Mouse (Mus musculus) intestine, embryonic 15.5 days (tissue): Measurements from ENCODE around the gene Abca13. TPM values are rescaled to one million over a fixed set of nuclear protein-coding genes. Genes with fewer than 3 reads are reported as not detected.
"Not testable (repeated sequence)": the region's sequence is repeated elsewhere in the genome, so short reads cannot be mapped to it uniquely, and the experiment has no call there.

ENCODE experiments used
- ATAC-seq: fragments of 200-750 bp; cut with Nextera tagmentation; 2 replicates; pipeline ENCODE4 v1.8.0; 2017; ENCODE audit warnings: moderate TSS enrichment, moderate library complexity
- H3K27ac ChIP-seq: fragments of 300-500 bp; sonication (generic); 2 replicates; pipeline ENCODE4 v1.5.1; 2015; ENCODE audit warnings: mild to moderate bottlenecking, inconsistent platforms
- H3K27me3 ChIP-seq: fragments of 300-500 bp; sonication (generic); replicated peaks from 2 replicates; pipeline ENCODE4 v1.6.1; 2015; ENCODE audit warnings: inconsistent platforms
- H3K36me3 ChIP-seq: fragments of 300-500 bp; sonication (generic); 2 replicates; pipeline ENCODE4 v1.6.1; 2015; ENCODE audit warnings: inconsistent platforms
- H3K4me1 ChIP-seq: fragments of 300-500 bp; sonication (generic); replicated peaks from 2 replicates; pipeline ENCODE4 v1.6.1; 2015; ENCODE audit warnings: inconsistent platforms
- H3K4me2 ChIP-seq: fragments of 300-500 bp; sonication (generic); replicated peaks from 2 replicates; pipeline ENCODE4 v1.6.1; 2015; ENCODE audit warnings: mild to moderate bottlenecking, inconsistent platforms
- H3K4me3 ChIP-seq: fragments of 300-500 bp; sonication (generic); replicated peaks from 2 replicates; pipeline ENCODE4 v1.5.1; 2015; ENCODE audit warnings: inconsistent platforms
- H3K9ac ChIP-seq: fragments of 300-500 bp; sonication (generic); 2 replicates; pipeline ENCODE4 v1.6.1; 2015; ENCODE audit warnings: inconsistent platforms
- H3K9me3 ChIP-seq: fragments of 300-500 bp; sonication (generic); 2 replicates; pipeline ENCODE4 v1.6.1; 2016; ENCODE audit warnings: inconsistent platforms
- WGBS: fragments of 180-500 bp; shearing (Covaris S2); methylation state at CpG from one replicate; pipeline ENCODE4 v1.1.7; 2015; 5-methylcytosine and 5-hydroxymethylcytosine counted together
- polyA plus RNA-seq: library from polyadenylated mRNA; unstranded; fragments of >200 nt; fragmentation: Nextera tagmentation; extraction: Ambion mirVana; gene quantifications from 2 replicates; pipeline ENCODE4 v1.2.1, GENCODE M21; 2015

The Abca13 gene
- polyA plus RNA-seq, 1 experiment from 2014 or later = 0.39 TPM

- Histone ChIP-seq H3K4me1 (no peaks in the 10 kb centered on the region), H3K36me3 (no peaks in the 10 kb centered on the region), H3K9me3 (no peaks in the 10 kb centered on the region), H3K4me2 (no peak overlapping the region), H3K27me3 (no peaks in the 10 kb centered on the region), H3K9ac (no peak overlapping the region), H3K27ac (no peak overlapping the region), H3K4me3 (no peak overlapping the region)
- 70% methylated on average over 3 of the region's 3 CpGs for WGBS
- no peak for ATAC-seq
Observed at GRCm38 (mm10) chr11:9316545-9316944, 124.8 kb downstream of the Abca13 start.

DNA sequence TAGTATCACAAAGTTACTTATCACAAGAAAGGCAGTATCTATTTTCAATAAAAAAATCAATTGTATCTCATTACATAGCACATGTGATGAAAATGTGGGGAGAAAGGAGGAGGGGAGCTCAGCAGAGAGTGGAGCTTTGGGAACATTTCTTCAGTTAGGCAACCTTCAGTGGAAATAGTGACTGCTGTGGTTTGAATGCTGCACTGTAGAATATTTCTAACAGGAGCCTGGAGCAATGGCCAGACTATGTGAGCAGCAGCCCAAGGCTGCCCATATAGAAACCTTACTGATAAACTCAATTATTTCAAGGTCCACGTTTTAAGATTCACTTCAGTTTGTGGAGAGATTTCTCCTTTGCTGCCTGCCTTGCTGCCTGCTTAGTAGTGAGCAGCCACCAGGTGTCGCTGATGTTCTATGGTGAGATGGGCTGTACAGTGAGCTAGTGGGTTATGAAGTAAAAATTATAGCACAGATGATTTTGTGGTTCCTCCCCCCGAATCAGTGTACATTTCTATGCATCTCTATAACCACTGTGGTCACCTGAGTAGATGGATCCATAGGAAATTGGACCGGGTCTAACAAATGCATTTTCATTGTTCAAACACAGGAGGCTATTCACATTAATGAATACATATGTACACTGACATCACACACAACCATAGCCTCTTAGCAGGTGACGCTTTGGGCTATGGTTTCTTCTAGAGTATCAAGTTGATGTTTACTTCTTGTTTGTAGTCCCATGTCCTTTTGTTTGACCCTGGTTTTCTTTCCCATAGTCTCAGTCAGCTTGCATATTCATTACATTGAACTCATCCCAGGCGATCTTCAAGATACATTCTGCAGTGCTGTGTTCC lies 125.6 kb downstream of the Abca13 start:
- no peak overlapping the region for H3K27ac ChIP-seq
- H3K36me3 ChIP-seq = no peaks in the 10 kb centered on the region
- H3K27me3 ChIP-seq = no peaks in the 10 kb centered on the region
- H3K4me3 ChIP-seq = no peak overlapping the region
- 32% methylated on average over 6 of the region's 6 CpGs for WGBS
- no peak overlapping the region for H3K4me2 ChIP-seq
- H3K9ac ChIP-seq = no peak overlapping the region
- H3K4me1 ChIP-seq = no peaks in the 10 kb centered on the region
- no peak for ATAC-seq
- H3K9me3 ChIP-seq = no peaks in the 10 kb centered on the region

GRCm38 (mm10) chr11:9338151-9338550 lies 146.4 kb downstream of the Abca13 start:
- no peak overlapping the region for H3K9ac ChIP-seq
- H3K27me3 ChIP-seq = no peaks in the 10 kb centered on the region
- H3K4me1 ChIP-seq = no peaks in the 10 kb centered on the region
- no peak overlapping the region for H3K4me3 ChIP-seq
- H3K4me2 ChIP-seq = no peak overlapping the region
- no peaks in the 10 kb centered on the region for H3K36me3 ChIP-seq
- no peaks in the 10 kb centered on the region for H3K9me3 ChIP-seq
- no peak for ATAC-seq
- no peak overlapping the region for H3K27ac ChIP-seq
- WGBS = 83% methylated on average over 3 of the region's 3 CpGs

GRCm38 (mm10) chr11:9347724-9348123 lies 156.0 kb downstream of the Abca13 start:
- WGBS = 44% methylated on average over 3 of the region's 3 CpGs
- H3K27me3 ChIP-seq = no peaks in the 10 kb centered on the region
- H3K9ac ChIP-seq = no peak overlapping the region
- H3K4me3 ChIP-seq = no peak overlapping the region
- H3K4me1 ChIP-seq = no peaks in the 10 kb centered on the region
- H3K9me3 ChIP-seq = no peaks in the 10 kb centered on the region
- no peak for ATAC-seq
- no peak overlapping the region for H3K4me2 ChIP-seq
- H3K36me3 ChIP-seq = no peaks in the 10 kb centered on the region
- H3K27ac ChIP-seq = no peak overlapping the region

GRCm38 (mm10) chr11:9373160-9373559 lies 181.4 kb downstream of the Abca13 start:
- Histone ChIP-seq H3K27ac (no peak overlapping the region), H3K4me2 (no peak overlapping the region), H3K9me3 (no peaks in the 10 kb centered on the region), H3K4me3 (no peak overlapping the region), H3K27me3 (no peaks in the 10 kb centered on the region), H3K4me1 (no peaks in the 10 kb centered on the region), H3K9ac (no peak overlapping the region), H3K36me3 (no peaks in the 10 kb centered on the region)
- no peak for ATAC-seq
- 56% methylated on average over 5 of the region's 5 CpGs for WGBS

DNA sequence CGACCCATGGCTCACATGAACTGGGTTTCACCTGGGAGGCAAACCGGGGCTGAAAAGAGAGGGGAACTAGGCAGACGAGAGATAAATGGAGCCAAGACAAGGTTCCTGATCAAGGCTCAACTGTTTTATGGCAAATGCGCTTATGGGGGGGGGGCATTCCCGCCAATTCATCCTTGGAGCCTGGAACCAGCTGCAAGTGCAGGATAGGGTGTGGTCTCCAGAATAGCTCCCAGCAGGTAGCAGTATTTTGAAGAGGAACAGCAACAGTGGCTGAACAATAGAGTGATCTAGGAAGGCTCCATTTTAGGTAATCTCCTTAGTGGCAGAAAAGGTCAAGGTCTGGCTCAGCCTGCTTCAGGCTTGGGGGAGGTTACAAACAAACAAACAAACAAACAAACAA lies 182.7 kb downstream of the Abca13 start:
- not testable (repeated sequence) for H3K36me3 ChIP-seq, H3K4me2 ChIP-seq, H3K9me3 ChIP-seq, ATAC-seq, H3K27me3 ChIP-seq, H3K4me3 ChIP-seq, H3K4me1 ChIP-seq, H3K27ac ChIP-seq, H3K9ac ChIP-seq
- WGBS = 80% methylated on average over 5 of the region's 5 CpGs

DNA sequence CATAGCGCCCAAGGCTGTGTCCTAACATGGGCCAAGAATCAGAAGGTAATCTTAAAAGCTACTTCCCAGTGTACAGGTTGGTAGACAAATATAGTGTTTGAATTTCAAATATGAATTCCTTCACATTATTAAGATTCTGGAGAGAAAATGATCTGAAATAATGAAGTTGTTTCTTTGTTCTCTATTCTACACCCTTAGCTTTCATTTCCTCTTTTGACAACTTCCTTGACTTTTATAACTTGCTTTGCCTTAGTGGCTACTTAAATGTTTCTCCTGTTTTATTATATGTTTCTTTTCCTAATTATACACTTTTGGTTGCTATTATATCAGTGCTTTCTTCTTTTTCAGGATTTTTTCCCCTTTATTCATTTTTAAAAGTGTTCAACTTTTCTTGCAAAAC lies 196.8 kb downstream of the Abca13 start:
- H3K4me1 ChIP-seq = no peaks in the 10 kb centered on the region
- WGBS = 96% methylated on average over 1 of the region's 1 CpGs
- no peak overlapping the region for H3K4me2 ChIP-seq
- H3K9me3 ChIP-seq = no peaks in the 10 kb centered on the region
- no peak overlapping the region for H3K9ac ChIP-seq
- H3K27ac ChIP-seq = no peak overlapping the region
- H3K4me3 ChIP-seq = no peak overlapping the region
- H3K36me3 ChIP-seq = no peaks in the 10 kb centered on the region
- H3K27me3 ChIP-seq = no peaks in the 10 kb centered on the region
- ATAC-seq = no peak

DNA sequence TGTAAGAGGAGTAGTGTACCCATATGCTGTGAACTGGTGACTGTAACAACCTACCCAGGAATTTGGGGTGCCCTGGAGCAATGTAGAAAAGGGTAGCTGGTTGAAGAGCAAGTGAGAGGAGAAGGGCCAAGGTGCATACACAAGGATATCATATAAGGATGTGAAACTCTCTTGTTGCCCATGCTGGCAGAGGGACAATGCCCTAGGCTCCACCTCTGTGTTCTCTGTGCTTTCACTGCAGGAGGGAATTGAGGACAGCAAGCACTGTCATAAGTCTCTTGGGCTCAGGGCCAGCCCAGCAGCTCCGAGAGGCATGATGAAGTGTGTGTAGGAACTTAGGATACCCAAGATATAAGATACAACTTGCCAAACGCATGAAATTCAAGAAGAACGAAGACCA lies 225.2 kb downstream of the Abca13 start:
- no peaks in the 10 kb centered on the region for H3K9me3 ChIP-seq
- H3K4me1 ChIP-seq = no peaks in the 10 kb centered on the region
- H3K27ac ChIP-seq = no peak overlapping the region
- no peak overlapping the region for H3K4me2 ChIP-seq
- WGBS = 82% methylated on average over 3 of the region's 3 CpGs
- H3K4me3 ChIP-seq = no peak overlapping the region
- no peak overlapping the region for H3K9ac ChIP-seq
- H3K27me3 ChIP-seq = no peaks in the 10 kb centered on the region
- no peak for ATAC-seq
- no peaks in the 10 kb centered on the region for H3K36me3 ChIP-seq

DNA sequence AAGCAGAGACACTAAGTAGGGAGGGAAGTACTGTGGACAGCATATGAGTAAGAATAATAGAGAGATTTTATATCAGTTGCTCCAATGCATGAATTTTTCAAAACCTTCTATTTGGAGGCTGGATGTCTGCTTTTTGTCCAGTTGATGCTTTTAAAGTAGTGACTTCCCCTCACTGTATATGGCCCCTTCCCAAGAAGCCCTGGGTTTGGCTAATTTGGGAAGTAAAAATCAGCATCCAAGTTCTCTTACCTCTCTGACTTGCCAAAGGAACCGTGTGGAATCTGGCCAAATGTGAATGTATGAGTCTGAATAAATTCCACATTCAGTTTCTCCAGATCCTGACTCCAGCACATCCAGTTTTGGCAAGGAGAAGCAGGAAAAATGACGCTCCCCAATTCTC lies 228.5 kb downstream of the Abca13 start:
- no peaks in the 10 kb centered on the region for H3K36me3 ChIP-seq
- no peak for ATAC-seq
- no peaks in the 10 kb centered on the region for H3K27me3 ChIP-seq
- WGBS = 40% methylated on average over 2 of the region's 2 CpGs
- H3K27ac ChIP-seq = no peak overlapping the region
- no peak overlapping the region for H3K4me3 ChIP-seq
- H3K4me2 ChIP-seq = no peak overlapping the region
- H3K4me1 ChIP-seq = no peaks in the 10 kb centered on the region
- H3K9me3 ChIP-seq = no peaks in the 10 kb centered on the region
- no peak overlapping the region for H3K9ac ChIP-seq

- H3K4me2 ChIP-seq = no peak overlapping the region
- H3K36me3 ChIP-seq = no peaks in the 10 kb centered on the region
- no peaks in the 10 kb centered on the region for H3K27me3 ChIP-seq
- H3K4me3 ChIP-seq = no peak overlapping the region
- 74% methylated on average over 3 of the region's 3 CpGs for WGBS
- no peak for ATAC-seq
- H3K4me1 ChIP-seq = no peaks in the 10 kb centered on the region
- no peak overlapping the region for H3K27ac ChIP-seq
- no peak overlapping the region for H3K9ac ChIP-seq
- no peaks in the 10 kb centered on the region for H3K9me3 ChIP-seq
Observed at GRCm38 (mm10) chr11:9427411-9427810, 235.7 kb downstream of the Abca13 start.

- WGBS = 56% methylated on average over 5 of the region's 5 CpGs
Observed at GRCm38 (mm10) chr11:9432807-9433206, 241.1 kb downstream of the Abca13 start.

GRCm38 (mm10) chr11:9436617-9437016 lies 244.9 kb downstream of the Abca13 start:
- H3K27me3 ChIP-seq = no peaks in the 10 kb centered on the region
- no peaks in the 10 kb centered on the region for H3K9me3 ChIP-seq
- no peak overlapping the region for H3K27ac ChIP-seq
- no peak overlapping the region for H3K9ac ChIP-seq
- no peaks in the 10 kb centered on the region for H3K4me1 ChIP-seq
- H3K36me3 ChIP-seq = no peaks in the 10 kb centered on the region
- H3K4me3 ChIP-seq = no peak overlapping the region
- no peak overlapping the region for H3K4me2 ChIP-seq
- no peak for ATAC-seq

More at GRCm38 (mm10) chr11:9432807-9433206, 241.1 kb downstream of the Abca13 start:
- Histone ChIP-seq H3K4me1 (no peaks in the 10 kb centered on the region), H3K27ac (no peak overlapping the region), H3K27me3 (no peaks in the 10 kb centered on the region), H3K36me3 (no peaks in the 10 kb centered on the region), H3K9me3 (no peaks in the 10 kb centered on the region), H3K4me3 (no peak overlapping the region), H3K4me2 (no peak overlapping the region), H3K9ac (no peak overlapping the region)
- ATAC-seq = no peak

GRCm38 (mm10) chr11:9439781-9440180 lies 248.0 kb downstream of the Abca13 start:
- no peak for ATAC-seq
- H3K9ac ChIP-seq = no peak overlapping the region
- no peak overlapping the region for H3K4me2 ChIP-seq
- no peaks in the 10 kb centered on the region for H3K36me3 ChIP-seq
- H3K27ac ChIP-seq = no peak overlapping the region
- H3K27me3 ChIP-seq = no peaks in the 10 kb centered on the region
- H3K9me3 ChIP-seq = no peaks in the 10 kb centered on the region
- 68% methylated on average over 2 of the region's 2 CpGs for WGBS
- no peak overlapping the region for H3K4me3 ChIP-seq
- no peaks in the 10 kb centered on the region for H3K4me1 ChIP-seq
